Mouse (Mus musculus) bone marrow, adult 2 months (tissue): ENCODE measurements around the gene Cars2.

ENCODE experiments used
- CTCF ChIP-seq: fragments of 200-500 bp; IDR thresholded peaks from 2 replicates; pipeline ENCODE4 v1.5.1; 2011; ENCODE audit warnings: low read length, control low read depth; ENCODE audit not compliant: control insufficient read depth, insufficient read depth
- POLR2A ChIP-seq: fragments of 200-500 bp; IDR thresholded peaks from 2 replicates; pipeline ENCODE4 v1.6.1; 2011; ENCODE audit warnings: low read depth, mild to moderate bottlenecking, control low read depth, low read length, borderline replicate concordance; ENCODE audit not compliant: control insufficient read depth

GRCm38 (mm10) chr8:11471309-11471708 is 79.3 kb downstream of the Cars2 start:
- TF ChIP-seq POLR2A (no peak), CTCF (no peak)
